Mouse (Mus musculus): ENCODE measurements around the gene Gm45716.

DNA sequence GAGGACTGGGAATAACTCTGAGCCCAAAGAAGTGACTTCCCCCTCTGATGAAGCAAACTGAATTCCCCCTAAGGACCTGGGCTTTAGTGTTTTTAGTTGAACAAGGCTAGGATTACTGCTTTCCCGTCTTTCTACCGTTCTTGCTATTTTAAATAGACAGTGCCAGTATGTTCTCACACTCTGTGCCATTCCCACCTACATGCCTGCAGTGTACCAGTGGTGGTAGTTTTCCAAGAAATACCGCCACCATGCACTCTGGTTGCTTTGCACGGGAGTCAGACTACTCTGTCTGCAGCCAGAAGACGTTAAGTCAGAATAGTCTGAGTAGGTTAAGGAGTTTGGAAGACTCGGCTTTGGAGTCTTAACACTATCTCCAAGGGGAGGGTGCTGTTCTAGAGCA lies 96.1 kb downstream of the Gm45716 start:
- TF ChIP-seq HCFC1 (IDR thresholded peaks at IDR 0.05; ENCODE audit: borderline replicate concordance, insufficient read depth, low read length) (no peak), ZC3H11A (IDR thresholded peaks at IDR 0.05; ENCODE audit: borderline replicate concordance, low read depth, low read length) (no peak)
